Mouse (Mus musculus): Measurements from ENCODE around the gene Mif.

DNA sequence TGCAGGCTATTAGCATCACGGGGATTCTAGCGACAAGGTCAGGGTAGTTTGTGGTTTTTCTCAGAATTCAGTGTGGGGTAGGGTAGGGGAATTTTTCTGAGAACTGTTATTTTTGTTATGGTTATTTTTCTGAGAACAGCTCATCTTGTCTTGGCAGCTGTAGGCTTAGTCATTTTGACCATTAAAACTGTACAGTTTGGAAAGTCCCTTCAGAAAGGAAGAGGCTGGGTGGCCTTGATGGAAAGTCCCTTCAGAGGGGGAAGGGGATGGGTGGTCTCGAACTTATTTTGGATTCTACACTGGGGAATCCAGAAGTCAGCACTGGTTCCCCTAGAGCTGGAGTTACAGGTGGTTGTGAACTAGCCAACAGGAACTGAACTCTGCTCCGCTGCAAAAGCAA is 35.5 kb downstream of the Mif start:
- no peak for TF ChIP-seq ZC3H11A (IDR thresholded peaks at IDR 0.05; ENCODE audit: borderline replicate concordance, low read depth, low read length)
- TF ChIP-seq ZNF384 (IDR thresholded peaks at IDR 0.05; ENCODE audit: low read depth, low read length), result no peak
- TF ChIP-seq CHD2 (IDR thresholded peaks at IDR 0.05; ENCODE audit: low read depth, low read length), result no peak

Data from ES-E14 (cell line).